Mouse (Mus musculus): ENCODE data around the gene Haao.

DNA sequence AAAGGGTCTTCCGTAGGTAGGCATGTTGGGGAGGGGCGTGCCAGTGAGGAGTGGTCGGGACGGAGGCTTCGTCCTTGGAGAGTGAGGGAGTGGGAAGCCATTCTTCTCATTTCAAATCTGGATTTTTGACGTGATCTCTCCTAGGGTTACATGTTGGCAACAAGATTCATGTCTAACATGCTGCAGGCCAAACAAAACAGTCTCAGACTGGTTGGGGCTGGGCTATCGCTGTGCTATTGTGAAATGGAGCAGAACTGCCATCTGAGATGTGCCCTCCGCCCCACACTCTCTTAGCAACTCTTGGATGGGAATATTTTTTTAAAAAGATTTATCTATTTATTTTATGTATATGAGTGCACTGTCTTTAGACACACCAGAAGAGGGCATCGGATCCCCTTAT, 44.1 kb upstream of the Haao start:
- no peak for TF ChIP-seq MYOG (IDR thresholded peaks at IDR 0.05; ENCODE audit: control insufficient read depth, extremely low read depth, insufficient read length)
- no peak for TF ChIP-seq CTCF (IDR thresholded peaks at IDR 0.05; ENCODE audit: control insufficient read depth, insufficient read depth, insufficient read length)
- no peak for TF ChIP-seq MYOD1 (IDR thresholded peaks at IDR 0.05; ENCODE audit: control insufficient read depth, insufficient read length, low read depth)
